Mouse (Mus musculus) kidney, postnatal 0 days (tissue): Measurements from ENCODE around the gene Kcp. TPM values are rescaled to one million over a fixed set of nuclear protein-coding genes. Genes with fewer than 3 reads are reported as not detected.

Experiments
- ATAC-seq: fragments of 200-750 bp; cut with Nextera tagmentation; replicated peaks from 2 replicates; pipeline ENCODE4 v1.8.0; 2017; ENCODE audit warnings: low read depth, moderate number of reproducible peaks, moderate TSS enrichment, moderate library complexity; ENCODE audit not compliant: low FRiP score
- DNase-seq: peaks from one replicate; pipeline ENCODE4 v3.0.0-alpha.2; 2016; ENCODE audit warnings: low spot score
- H3K27ac ChIP-seq: fragments of 300-500 bp; sonication (generic); 2 replicates; pipeline ENCODE4 v1.5.1; 2014; ENCODE audit warnings: mild to moderate bottlenecking
- H3K27me3 ChIP-seq: fragments of 300-500 bp; sonication (generic); 2 replicates; pipeline ENCODE4 v1.6.1; 2014; ENCODE audit warnings: low read length, mixed read lengths; ENCODE audit not compliant: insufficient read depth
- H3K36me3 ChIP-seq: fragments of 300-500 bp; sonication (generic); 2 replicates; pipeline ENCODE4 v1.6.1; 2014; ENCODE audit warnings: low read length, mixed read lengths; ENCODE audit not compliant: insufficient read depth
- H3K4me1 ChIP-seq: fragments of 300-500 bp; sonication (generic); replicated peaks from 2 replicates; pipeline ENCODE4 v1.6.1; 2014; ENCODE audit warnings: antibody characterized with exemption, low read length, mixed read lengths; ENCODE audit not compliant: insufficient read depth
- H3K4me2 ChIP-seq: fragments of 300-500 bp; sonication (generic); 2 replicates; pipeline ENCODE4 v1.6.1; 2014; ENCODE audit warnings: mild to moderate bottlenecking, low read length, moderate library complexity, mixed read lengths
- H3K4me3 ChIP-seq: fragments of 300-500 bp; sonication (generic); replicated peaks from 2 replicates; pipeline ENCODE4 v1.5.1; 2014; ENCODE audit warnings: low read depth, low read length
- H3K9ac ChIP-seq: fragments of 300-500 bp; sonication (generic); 2 replicates; pipeline ENCODE4 v1.6.1; 2014; ENCODE audit warnings: low read depth, low read length
- H3K9me3 ChIP-seq: fragments of 300-500 bp; sonication (generic); replicated peaks from 2 replicates; pipeline ENCODE4 v1.6.1; 2016; ENCODE audit warnings: low read length, inconsistent platforms, mixed read lengths
- CTCF ChIP-seq: IDR thresholded peaks from 2 replicates; pipeline ENCODE4 v1.5.1; 2016; ENCODE audit warnings: antibody characterized with exemption, low read depth, mild to moderate bottlenecking, moderate library complexity
- WGBS: fragments of 180-500 bp; shearing (Covaris S2); extraction: QIAGEN DNeasy Blood & Tissue Kit; methylation state at CpG from one replicate; pipeline ENCODE4 v1.1.7; 2014; 5-methylcytosine and 5-hydroxymethylcytosine counted together
- polyA plus RNA-seq: library from polyadenylated mRNA; unstranded; fragments of >200 nt; fragmentation: Nextera tagmentation; extraction: Ambion mirVana; gene quantifications from 2 replicates; pipeline ENCODE4 v1.2.1, GENCODE M21; 2015

The Kcp gene
- polyA plus RNA-seq, 1 experiment from 2014 or later = 17.1 TPM

- DNase-seq (no peak), ATAC-seq (no peak)
- no peaks in the 10 kb centered on the region for H3K4me1 ChIP-seq
- no peak overlapping the region for H3K4me2 ChIP-seq
- no peak overlapping the region for H3K9ac ChIP-seq
- whole genome bisulfite sequencing = 83% methylated on average over 1 of the region's 1 CpGs
- no peak for TF ChIP-seq CTCF
- H3K9me3 ChIP-seq = no peaks in the 10 kb centered on the region
- no peak overlapping the region for H3K27ac ChIP-seq
- no peaks in the 10 kb centered on the region for H3K27me3 ChIP-seq
- H3K36me3 ChIP-seq = peaks cover 34% of the 10 kb centered on the region
- no peak overlapping the region for H3K4me3 ChIP-seq
Observed at GRCm38 (mm10) chr6:29540956-29541355, 33.2 kb upstream of the Kcp start.

GRCm38 (mm10) chr6:29540223-29540622, 32.5 kb upstream of the Kcp start:
- DNase-seq = no peak
- WGBS = 65% methylated on average over 6 of the region's 6 CpGs
- ATAC-seq = no peak
- Histone ChIP-seq H3K4me3 (no peak overlapping the region), H3K36me3 (peaks cover 27% of the 10 kb centered on the region), H3K27me3 (no peaks in the 10 kb centered on the region), H3K9ac (no peak overlapping the region), H3K9me3 (no peaks in the 10 kb centered on the region), H3K27ac (no peak overlapping the region), H3K4me1 (peaks cover 5% of the 10 kb centered on the region), H3K4me2 (no peak overlapping the region)
- TF ChIP-seq CTCF = no peak

DNA sequence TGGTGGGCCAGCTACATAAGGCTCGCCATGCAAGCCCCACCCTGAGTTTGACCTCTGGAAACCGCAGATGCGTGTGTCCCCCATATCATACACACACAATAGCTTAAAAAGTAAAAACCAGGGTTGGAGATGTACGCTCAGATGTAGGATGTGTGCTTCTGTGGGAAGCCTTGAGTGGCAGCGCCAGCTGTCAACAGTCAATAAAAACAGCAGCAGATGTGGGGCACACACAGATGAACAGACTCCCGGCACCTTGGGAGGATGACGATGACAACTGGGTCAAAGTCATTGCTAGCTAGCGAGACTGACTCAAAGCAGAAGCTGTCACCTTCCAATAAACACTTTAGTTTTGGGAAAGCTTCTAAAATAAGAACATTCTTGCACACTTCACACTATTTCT, 31.8 kb upstream of the Kcp start:
- 87% methylated on average over 8 of the region's 8 CpGs for WGBS

GRCm38 (mm10) chr6:29537221-29537620, 29.5 kb upstream of the Kcp start:
- TF ChIP-seq CTCF = no peak
- no peak for ATAC-seq
- Histone ChIP-seq H3K9me3 (no peaks in the 10 kb centered on the region), H3K27ac (no peak overlapping the region), H3K27me3 (no peaks in the 10 kb centered on the region), H3K4me1 (peaks cover 6% of the 10 kb centered on the region), H3K4me2 (no peak overlapping the region), H3K9ac (no peak overlapping the region), H3K36me3 (peaks cover 14% of the 10 kb centered on the region), H3K4me3 (no peak overlapping the region)
- WGBS = 87% methylated on average over 3 of the region's 3 CpGs
- no peak for DNase-seq

More for the DNA sequence above, 31.8 kb upstream of the Kcp start:
- H3K4me2 ChIP-seq = no peak overlapping the region
- no peaks in the 10 kb centered on the region for H3K9me3 ChIP-seq
- H3K27me3 ChIP-seq = no peaks in the 10 kb centered on the region
- ATAC-seq (no peak), DNase-seq (no peak)
- H3K4me3 ChIP-seq = no peak overlapping the region
- H3K9ac ChIP-seq = no peak overlapping the region
- H3K4me1 ChIP-seq = peaks cover 6% of the 10 kb centered on the region
- H3K36me3 ChIP-seq = peaks cover 25% of the 10 kb centered on the region
- H3K27ac ChIP-seq = no peak overlapping the region
- TF ChIP-seq CTCF = no peak

DNA sequence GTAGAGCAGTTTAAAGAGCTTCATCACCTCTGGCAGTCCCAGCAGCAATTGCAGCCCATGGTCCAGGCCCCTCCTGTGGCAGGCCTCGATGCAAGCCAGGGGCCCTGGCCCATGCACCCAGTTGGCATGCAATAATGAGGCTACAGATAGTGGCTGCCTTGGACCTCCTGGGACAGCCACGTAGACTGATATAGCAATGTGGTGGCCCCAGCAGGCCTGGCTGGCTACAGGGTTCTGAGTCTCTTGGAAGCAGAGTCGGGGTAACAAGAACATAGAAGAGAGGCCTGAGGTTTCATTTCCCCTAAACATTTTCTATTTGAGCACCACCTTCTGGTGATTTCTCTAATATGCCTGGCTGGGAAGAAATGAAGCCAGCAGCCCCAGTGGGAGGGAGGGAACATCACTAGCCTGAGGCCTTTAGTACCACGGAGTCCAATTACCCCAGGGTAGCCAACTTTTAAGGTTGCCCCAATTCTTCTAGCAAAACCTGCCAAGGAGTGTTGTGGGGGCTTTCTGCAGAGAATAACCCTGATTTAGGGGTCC, 29.0 kb upstream of the Kcp start:
- Histone ChIP-seq H3K9me3 (no peaks in the 10 kb centered on the region), H3K4me2 (no peak overlapping the region), H3K27ac (no peak overlapping the region), H3K4me1 (peaks cover 6% of the 10 kb centered on the region), H3K4me3 (no peak overlapping the region), H3K9ac (no peak overlapping the region), H3K36me3 (peaks cover 10% of the 10 kb centered on the region; the same call in 1 of the 2 replicates), H3K27me3 (no peaks in the 10 kb centered on the region)
- DNase-seq = peak; percentile 72
- 0 out of 2 replicates have a peak, but pooled peaks have one; percentile 9 for ATAC-seq
- TF ChIP-seq CTCF = peak; percentile 52
- 62% methylated on average over 4 of the region's 4 CpGs for WGBS

- peaks cover 6% of the 10 kb centered on the region for H3K4me1 ChIP-seq
- no peak overlapping the region for H3K27ac ChIP-seq
- WGBS = 26% methylated on average over 6 of the region's 6 CpGs
- no peaks in the 10 kb centered on the region for H3K36me3 ChIP-seq
- H3K9ac ChIP-seq = no peak overlapping the region
- ATAC-seq (peak; percentile 44; the same call in 1 of the 2 replicates), DNase-seq (peak; percentile 34)
- H3K4me2 ChIP-seq = no peak overlapping the region
- no peak overlapping the region for H3K4me3 ChIP-seq
- TF ChIP-seq CTCF = no peak
- H3K27me3 ChIP-seq = no peaks in the 10 kb centered on the region
- no peaks in the 10 kb centered on the region for H3K9me3 ChIP-seq
Observed at GRCm38 (mm10) chr6:29535316-29535715, 27.6 kb upstream of the Kcp start.

GRCm38 (mm10) chr6:29530050-29530449, 22.3 kb upstream of the Kcp start:
- H3K9me3 ChIP-seq = no peaks in the 10 kb centered on the region
- WGBS = 66% methylated on average over 4 of the region's 4 CpGs

More at GRCm38 (mm10) chr6:29530050-29530449, 22.3 kb upstream of the Kcp start:
- no peak overlapping the region for H3K27ac ChIP-seq
- peaks cover 13% of the 10 kb centered on the region for H3K27me3 ChIP-seq
- ATAC-seq = no peak
- TF ChIP-seq CTCF = no peak
- no peak overlapping the region for H3K4me2 ChIP-seq
- no peak for DNase-seq
- H3K36me3 ChIP-seq = no peaks in the 10 kb centered on the region
- H3K4me3 ChIP-seq = no peak overlapping the region
- H3K4me1 ChIP-seq = peaks cover 21% of the 10 kb centered on the region; the same call in 1 of the 2 replicates
- no peak overlapping the region for H3K9ac ChIP-seq
